8 mouse cellular contexts compared by ENCODE assay signal in genomic region chr10:115251088-115251934, GRCm38 (mm10). TPM values are rescaled to one million over a fixed set of nuclear protein-coding genes. Genes with fewer than 3 reads are reported as not detected.
DNase-seq lines count a peak whose midpoint lies in the region; ATAC-seq lines count a peak whose summit lies in the region.

TSS of gene Tbc1d15 (minus strand) at chr10:115251467.

- WGBS in intestine, embryonic 14.5 days, result under 1% methylated on average over 65 of the region's 67 CpGs

- H3K27me3 ChIP-seq in intestine, embryonic 14.5 days (replicated peaks; ENCODE audit: control insufficient read depth, insufficient read depth, low read length), result no peaks in the 10 kb centered on the region

- peak within 1 kb of the TSS; percentile 78 for H3K9ac ChIP-seq in intestine, embryonic 14.5 days (ENCODE audit: low read length)

- no peaks in the 10 kb centered on the region for H3K36me3 ChIP-seq in intestine, embryonic 14.5 days (ENCODE audit: control insufficient read depth, insufficient read depth, low read length)

- peak; percentile 97 for DNase-seq in adrenal gland, adult 18-20 months (ENCODE audit: low spot score in 2 of 2)
- peak; percentile 99 for DNase-seq in embryo, embryonic 11 days
- DNase-seq in gastrocnemius, postnatal 25 days, result peak; percentile 96
- peak; percentile 98 for DNase-seq in intestine, embryonic 14.5 days (ENCODE audit: low spot score)
- peak; percentile 98 to 99 for DNase-seq in left cerebral cortex, postnatal 14 days (ENCODE audit: low spot score in 2 of 2)
- peak; percentile 99 for DNase-seq in mesoderm, embryonic 11.5 days (ENCODE audit: low read depth, low spot score)
- peak; percentile 97 for DNase-seq in right cerebral cortex, postnatal 36 days (ENCODE audit: low spot score in 2 of 2)
- DNase-seq in yolk sac, embryonic 10.5 days (ENCODE audit: low spot score), result peak; percentile 99

- H3K27ac ChIP-seq in intestine, embryonic 14.5 days (ENCODE audit: low read depth), result peak within 1 kb of the TSS; percentile 47

- H3K9me3 ChIP-seq in intestine, embryonic 14.5 days (ENCODE audit: control insufficient read depth, low read length), result no peaks in the 10 kb centered on the region

- ATAC-seq in intestine, embryonic 14.5 days (replicated peaks; ENCODE audit: low FRiP score, low TSS enrichment, low read depth), result peak; percentile 95

- intact Hi-C loops in left cerebral cortex, postnatal 14 days (cut with DNase I), result loop anchor here (5.0 kb wide), 2 partner anchors 41 to 61 kb away; no protein-coding TSS in a partner anchor

- peaks cover 7% of the 10 kb centered on the region for H3K4me1 ChIP-seq in intestine, embryonic 14.5 days (replicated peaks; ENCODE audit: control insufficient read depth, insufficient read depth, low read length)

- peak within 1 kb of the TSS; percentile 73 for H3K4me3 ChIP-seq in intestine, embryonic 14.5 days (ENCODE audit: low read depth, low read length)

- H3K4me2 ChIP-seq in intestine, embryonic 14.5 days (ENCODE audit: low read length), result peak within 1 kb of the TSS; percentile 89

RNA-seq across cellular contexts. Expression of gene Tbc1d15, which starts in this region (rescaled TPM):
- total RNA-seq in adrenal gland, adult 18-20 months (2021), result 10 to 100 TPM; 71.2 to 80.3 TPM
- total RNA-seq in gastrocnemius, postnatal 25 days (2021), result 10 to 100 TPM; 35.9 to 40.5 TPM
- polyA plus RNA-seq in intestine, embryonic 14.5 days (2014; fragmentation: Nextera tagmentation; extraction: Ambion mirVana), result 64.1 and 66.1 TPM in 2 replicates
- 10 to 100 TPM; 41.4 to 42.9 TPM for total RNA-seq in left cerebral cortex, postnatal 14 days (2021)

Comparison
In these comparisons a context has a peak if more than half of its experiments do, and no peak if none do; other contexts are left out.
1. Peak in every context shown above with its lines: DNase-seq, ATAC-seq, H3K4me3 ChIP-seq and H3K27ac ChIP-seq.